Mouse (Mus musculus) B cell, adult 67 days (primary cell): ENCODE results near the gene Nat8f6. TPM values are rescaled to one million over a fixed set of nuclear protein-coding genes. Genes with fewer than 3 reads are reported as not detected.

Experiments used
- total RNA-seq, 2 experiments: library from RNA; stranded (reverse); gene quantifications; 4 replicates each; pipeline ENCODE4 v1.2.4; 2023

Nat8f6 gene
- not detected for total RNA-seq

GRCm38 (mm10) chr6:85820837-85821236, at the start of gene Nat8f6, which contains the start of gene Nat8f5:
Nat8f6 (minus strand) TSS chr6:85820954.
Nat8f5 (minus strand) TSS chr6:85820972.

DNA sequence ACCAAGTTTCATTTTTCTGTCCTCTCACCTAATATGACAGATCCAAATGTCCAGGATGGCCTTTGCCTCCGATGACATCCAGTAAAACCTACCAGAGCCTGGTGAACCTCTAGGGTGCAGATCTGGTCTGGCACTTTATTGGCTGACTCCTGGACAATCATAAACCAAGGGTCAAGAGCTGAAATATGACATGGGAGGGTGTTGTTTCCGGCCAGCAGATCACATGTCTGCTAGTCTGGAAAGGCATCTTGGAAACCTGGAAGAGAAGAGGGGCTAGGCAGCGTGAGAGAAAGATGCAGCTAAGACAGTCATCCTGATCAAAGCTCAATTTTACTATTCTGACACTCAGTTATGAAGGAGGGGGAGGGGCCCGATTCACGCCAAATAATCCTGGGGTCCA, 48.3 kb upstream of the Nat8f6 start, which contains the start of gene Nat8f2:
Gene Nat8f2, minus strand, starts transcription at position 153 of the 400 bp plus-strand sequence.

GRCm38 (mm10) chr6:85831796-85832321, 11.1 kb upstream of the Nat8f6 start, which contains the start of gene Nat8:
Nat8 (minus strand) TSS chr6:85832082.

DNA sequence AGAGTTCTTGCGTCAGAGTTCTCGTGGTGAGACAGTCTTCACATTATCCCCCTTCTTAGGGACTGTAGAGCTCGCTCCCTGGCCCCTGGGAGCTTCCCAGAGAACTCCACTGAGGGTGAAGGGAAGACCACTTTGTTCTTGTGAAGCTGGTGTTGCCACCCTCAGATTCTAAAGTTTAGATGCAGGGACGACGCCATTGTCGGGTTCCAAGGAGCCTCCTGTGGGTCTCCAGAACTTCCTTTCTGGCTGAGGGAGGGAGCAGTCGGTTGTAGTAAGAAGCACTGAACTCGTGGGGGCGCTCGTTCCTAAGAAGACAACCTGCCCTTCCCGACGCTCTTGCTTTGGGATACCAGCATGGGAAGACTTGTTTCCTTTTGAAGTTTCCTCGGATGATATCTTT, 55.2 kb downstream of the Nat8f6 start, which contains the start of gene Nat8f3:
Gene Nat8f3, minus strand, starts transcription at position 223 of the 400 bp plus-strand sequence.

Other genes starting within 250 kb of the Nat8f6 start
- gene Alms1, start 233.4 kb downstream of the Nat8f6 start, total RNA-seq = 1 to 10 TPM; 4.4 to 6.1 TPM
- gene Nat8f7, start 107.7 kb downstream of the Nat8f6 start, total RNA-seq = not detected
- gene Nat8f3, start 55.2 kb downstream of the Nat8f6 start, total RNA-seq = not detected
- not detected for gene Nat8f5, start within 50 bp of the Nat8f6 start, total RNA-seq
- not detected for gene Nat8, start 11.1 kb upstream of the Nat8f6 start, total RNA-seq
- gene Nat8f2, start 48.2 kb upstream of the Nat8f6 start, total RNA-seq = under 1 TPM; 0.18 to 0.26 TPM
- gene Nat8f4, start 83.9 kb upstream of the Nat8f6 start, total RNA-seq = 1 to 10 TPM; 3.0 to 3.3 TPM
- gene Tprkb, start 90.9 kb upstream of the Nat8f6 start, total RNA-seq = 10 to 100 TPM; 19.7 to 22.7 TPM
- 1 to 10 TPM; 1.8 to 5.9 TPM for gene Nat8f1, start 94.7 kb upstream of the Nat8f6 start, total RNA-seq
- 100 to 1,000 TPM; 207 to 241 TPM for gene Dusp11, start 140.7 kb upstream of the Nat8f6 start, total RNA-seq
- not detected for gene Figla, start 195.2 kb upstream of the Nat8f6 start, total RNA-seq
- not detected for gene Add2, start 207.7 kb upstream of the Nat8f6 start, total RNA-seq